Mouse (Mus musculus) limb, embryonic 14.5 days (tissue): ENCODE measurements around the gene Gstp3. TPM values are rescaled to one million over a fixed set of nuclear protein-coding genes. Genes with fewer than 3 reads are reported as not detected.
A peak's percentile ranks its signal among the peaks of the same experiment; 100 is the strongest.

ENCODE experiments used
- ATAC-seq: fragments of 200-750 bp; cut with Nextera tagmentation; 2 replicates; pipeline ENCODE4 v1.8.0; 2017; ENCODE audit warnings: low read depth, moderate number of reproducible peaks, moderate TSS enrichment; ENCODE audit not compliant: low FRiP score
- DNase-seq: peaks from one replicate; pipeline ENCODE4 v3.0.0-alpha.2; 2015; ENCODE audit warnings: low spot score
- H3K27ac ChIP-seq: fragments of 300-500 bp; sonication (generic); replicated peaks from 2 replicates; pipeline ENCODE4 v1.5.1; 2014; ENCODE audit warnings: low read depth, mild to moderate bottlenecking, low read length, moderate library complexity, mixed read lengths
- H3K27me3 ChIP-seq: fragments of 300-500 bp; sonication (generic); 2 replicates; pipeline ENCODE4 v1.6.1; 2014; ENCODE audit warnings: low read length, mixed read lengths; ENCODE audit not compliant: control insufficient read depth, insufficient read depth
- H3K36me3 ChIP-seq: fragments of 300-500 bp; sonication (generic); 2 replicates; pipeline ENCODE4 v1.6.1; 2014; ENCODE audit warnings: mild to moderate bottlenecking, low read length, moderate library complexity, mixed read lengths; ENCODE audit not compliant: control insufficient read depth, insufficient read depth
- H3K4me1 ChIP-seq: fragments of 300-500 bp; sonication (generic); 2 replicates; pipeline ENCODE4 v1.6.1; 2014; ENCODE audit warnings: antibody characterized with exemption, low read length, mixed read lengths; ENCODE audit not compliant: control insufficient read depth, insufficient read depth
- H3K4me2 ChIP-seq: fragments of 300-500 bp; sonication (generic); replicated peaks from 2 replicates; pipeline ENCODE4 v1.6.1; 2014; ENCODE audit warnings: low read depth, mild to moderate bottlenecking, low read length, moderate library complexity; ENCODE audit not compliant: severe bottlenecking
- H3K4me3 ChIP-seq: fragments of 300-500 bp; sonication (generic); replicated peaks from 2 replicates; pipeline ENCODE4 v1.5.1; 2014; ENCODE audit warnings: low read length
- H3K9ac ChIP-seq: fragments of 300-500 bp; sonication (generic); 2 replicates; pipeline ENCODE4 v1.6.1; 2014; ENCODE audit warnings: mild to moderate bottlenecking, low read depth, low read length, moderate library complexity; ENCODE audit not compliant: severe bottlenecking
- H3K9me3 ChIP-seq: fragments of 300-500 bp; sonication (generic); 2 replicates; pipeline ENCODE4 v1.6.1; 2016; ENCODE audit warnings: low read length; ENCODE audit not compliant: control insufficient read depth
- POLR2A ChIP-seq: fragments of 200-500 bp; IDR thresholded peaks from 2 replicates; pipeline ENCODE4 v1.8.0; 2012; ENCODE audit warnings: inconsistent platforms, mild to moderate bottlenecking, moderate library complexity, borderline replicate concordance; ENCODE audit not compliant: insufficient read depth, insufficient read length; ENCODE audit errors: extremely low read depth
- WGBS: fragments of 180-500 bp; shearing (Covaris S2); extraction: QIAGEN DNeasy Blood & Tissue Kit; methylation state at CpG from one replicate; pipeline ENCODE4 v1.1.7; 2014; 5-methylcytosine and 5-hydroxymethylcytosine counted together
- polyA plus RNA-seq, 2 experiments: library from polyadenylated mRNA; depleted of rRNA in 1 of 2; stranded (reverse) in 1 of 2; unstranded in 1 of 2; fragments of >200 nt; fragmentation: Nextera tagmentation in 1 of 2; extraction: Ambion mirVana in 1 of 2; gene quantifications; 2 replicates each; pipeline versions ENCODE4 v1.2.1 to v1.2.3; 2012 to 2014

The Gstp3 gene
- polyA plus RNA-seq, 2 experiments = 0.47 to 0.69 TPM

DNA sequence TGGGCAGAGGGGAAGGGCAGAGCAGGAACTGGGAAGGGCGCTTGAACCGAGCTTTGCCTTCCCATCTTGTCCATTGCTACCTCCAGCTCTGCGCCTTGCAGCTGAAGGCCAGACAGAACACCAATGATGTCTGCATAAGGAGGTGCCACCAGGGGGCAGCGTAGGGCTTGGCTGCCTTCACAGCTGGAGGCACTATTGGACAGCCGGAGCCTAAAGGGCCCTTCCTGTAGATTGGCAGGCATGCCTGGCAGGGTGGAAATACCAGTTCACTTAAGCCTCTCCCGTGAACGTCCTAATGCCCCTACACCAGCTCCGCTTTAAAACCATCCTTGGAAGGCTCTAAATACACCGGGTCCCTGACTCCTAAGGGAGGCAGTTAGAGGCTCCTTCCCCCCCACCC lies 39.7 kb upstream of the Gstp3 start:
- H3K27ac ChIP-seq = no peak overlapping the region
- H3K9ac ChIP-seq = no peak overlapping the region
- H3K4me1 ChIP-seq = peaks cover 30% of the 10 kb centered on the region
- H3K36me3 ChIP-seq = no peaks in the 10 kb centered on the region
- H3K4me3 ChIP-seq = no peak overlapping the region
- H3K27me3 ChIP-seq = peaks cover 32% of the 10 kb centered on the region; the same call in 1 of the 2 replicates
- peak; percentile 91 for DNase-seq
- no peak for TF ChIP-seq POLR2A
- 13% methylated on average over 9 of the region's 9 CpGs for WGBS
- H3K9me3 ChIP-seq = no peaks in the 10 kb centered on the region
- ATAC-seq = no peak
- H3K4me2 ChIP-seq = peak overlapping the region; percentile 88; the same call in 1 of the 2 replicates

DNA sequence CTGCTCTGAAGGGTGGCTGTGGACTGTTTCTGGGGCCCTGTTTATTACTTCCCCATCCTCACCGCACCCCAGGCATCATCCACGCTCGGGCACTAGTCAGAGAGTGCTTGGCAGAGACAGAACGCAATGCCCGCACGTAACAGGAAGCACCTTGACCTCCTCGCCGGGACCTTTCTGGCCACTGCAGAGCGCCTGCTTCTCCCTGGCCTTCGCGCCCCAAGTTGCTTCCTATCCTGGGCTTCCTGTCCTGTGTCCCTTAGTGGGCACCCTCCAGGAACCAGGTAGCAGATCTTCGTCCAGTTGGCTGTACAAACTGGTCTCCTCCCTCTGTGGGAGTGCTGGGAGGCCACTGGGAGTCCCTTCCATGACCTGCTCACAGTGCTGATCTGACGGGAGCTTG lies 39.1 kb upstream of the Gstp3 start:
- no peaks in the 10 kb centered on the region for H3K9me3 ChIP-seq
- no peak overlapping the region for H3K27ac ChIP-seq
- WGBS = 86% methylated on average over 13 of the region's 13 CpGs
- H3K36me3 ChIP-seq = no peaks in the 10 kb centered on the region
- no peak overlapping the region for H3K4me3 ChIP-seq
- H3K27me3 ChIP-seq = peaks cover 32% of the 10 kb centered on the region; the same call in 1 of the 2 replicates
- DNase-seq (no peak), ATAC-seq (no peak)
- no peak overlapping the region for H3K4me2 ChIP-seq
- peaks cover 30% of the 10 kb centered on the region for H3K4me1 ChIP-seq
- TF ChIP-seq POLR2A = no peak
- H3K9ac ChIP-seq = no peak overlapping the region

DNA sequence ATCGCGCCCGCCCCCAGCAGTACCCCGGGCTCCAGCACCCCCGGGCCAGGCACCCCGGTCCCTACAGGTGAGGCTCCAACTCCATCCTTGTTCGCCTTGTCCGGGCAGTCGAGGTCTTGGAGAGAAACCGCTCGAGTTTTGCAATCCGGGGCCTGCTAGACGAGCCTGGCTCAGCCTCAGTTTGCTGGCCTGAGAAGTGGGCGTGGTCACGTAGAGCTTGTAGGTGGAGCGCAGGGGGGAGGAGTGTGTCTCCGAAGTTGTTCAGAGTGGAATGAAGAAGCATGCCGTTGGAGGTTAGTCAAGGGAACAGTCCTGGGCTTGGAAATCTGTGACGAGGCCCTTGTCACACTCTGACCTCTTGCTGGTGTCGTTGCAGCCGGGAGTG lies 38.1 kb upstream of the Gstp3 start:
- no peak for TF ChIP-seq POLR2A
- peaks cover 32% of the 10 kb centered on the region; the same call in 1 of the 2 replicates for H3K27me3 ChIP-seq
- ATAC-seq (peak; percentile 34), DNase-seq (peak; percentile 59)
- H3K4me3 ChIP-seq = peak overlapping the region; percentile 57
- no peaks in the 10 kb centered on the region for H3K9me3 ChIP-seq
- peak overlapping the region; percentile 77 for H3K4me2 ChIP-seq
- H3K36me3 ChIP-seq = no peaks in the 10 kb centered on the region
- 2% methylated on average over 20 of the region's 21 CpGs for WGBS
- H3K9ac ChIP-seq = peak overlapping the region; percentile 38; the same call in 1 of the 2 replicates
- H3K27ac ChIP-seq = peak overlapping the region; percentile 58
- H3K4me1 ChIP-seq = peaks cover 30% of the 10 kb centered on the region

DNA sequence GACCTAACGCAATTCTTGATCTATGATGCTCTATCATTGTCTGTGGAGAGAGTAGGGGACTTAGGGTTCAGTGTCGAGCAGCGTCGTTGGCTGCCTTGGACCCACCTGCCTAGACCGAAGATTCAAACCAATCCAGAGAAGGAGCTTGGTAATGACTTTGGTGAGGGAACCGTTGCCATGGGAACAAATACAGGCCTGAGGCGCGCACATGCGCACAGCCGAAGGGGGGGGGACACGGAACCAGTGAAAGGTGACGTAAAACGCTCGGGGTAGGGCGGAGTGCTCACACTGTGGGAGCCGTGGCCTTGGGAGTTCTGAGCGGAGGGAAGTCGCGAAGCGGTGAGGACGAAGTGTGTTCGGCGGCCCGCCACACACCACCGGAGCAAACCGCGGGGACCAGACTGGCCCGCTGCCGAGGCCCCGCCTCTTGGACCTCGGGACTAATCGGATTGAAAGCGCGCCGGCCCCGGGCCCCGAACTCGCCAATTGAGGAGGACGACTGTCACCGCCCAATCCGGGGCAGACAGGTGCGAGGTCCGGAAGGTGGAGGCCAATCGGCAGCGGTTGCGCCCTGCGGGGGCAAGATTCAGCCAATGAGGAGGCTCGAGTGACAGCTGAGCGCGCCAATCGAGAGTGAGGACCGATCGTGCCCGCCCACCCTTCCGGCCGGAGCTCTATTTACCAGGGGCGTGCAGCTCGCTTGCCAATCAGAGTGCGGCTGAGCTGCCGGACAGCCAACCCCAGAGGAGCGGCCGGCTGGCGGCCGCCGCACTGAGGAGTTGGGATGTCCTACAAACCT lies 37.5 kb upstream of the Gstp3 start, which contains the start of gene Cdk2ap2:
Gene Cdk2ap2, plus strand, starts transcription at position 541 of the 799 bp plus-strand sequence.
- 0 out of 2 replicates have a peak, but pooled peaks have one; percentile 35 for TF ChIP-seq POLR2A
- Histone ChIP-seq H3K36me3 (no peaks in the 10 kb centered on the region), H3K4me1 (peaks cover 30% of the 10 kb centered on the region), H3K9ac (peak within 1 kb of the TSS; percentile 60), H3K4me3 (peak within 1 kb of the TSS; percentile 57), H3K27me3 (peaks cover 27% of the 10 kb centered on the region; the same call in 1 of the 2 replicates), H3K4me2 (peak within 1 kb of the TSS; percentile 77), H3K27ac (peak within 1 kb of the TSS; percentile 58), H3K9me3 (no peaks in the 10 kb centered on the region)
- ATAC-seq = peak; percentile 93
- peak; percentile 98 for DNase-seq
- WGBS = 1% methylated on average over 41 of the region's 65 CpGs

DNA sequence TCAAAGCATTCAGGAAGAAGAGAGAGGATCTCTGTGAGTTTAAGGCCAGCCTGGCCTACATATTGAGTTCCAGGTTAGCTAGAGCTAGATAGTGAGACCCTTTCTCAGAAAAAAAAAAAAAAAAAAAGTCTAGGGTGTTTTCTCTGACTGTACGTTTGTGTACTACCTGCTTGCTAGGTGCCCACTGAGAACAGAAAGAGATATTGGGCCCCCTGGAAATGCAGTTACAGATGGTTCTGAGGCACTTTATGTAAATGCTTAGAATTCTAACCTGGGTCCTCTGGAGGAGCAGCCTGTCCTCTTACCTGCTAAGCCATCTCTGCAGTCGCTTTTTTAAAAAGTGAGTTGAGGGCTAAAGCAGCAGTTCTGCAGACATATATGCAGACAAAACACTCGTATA lies 36.4 kb upstream of the Gstp3 start:
- Histone ChIP-seq H3K9ac (no peak overlapping the region), H3K4me1 (peaks cover 25% of the 10 kb centered on the region), H3K4me3 (no peak overlapping the region), H3K9me3 (no peaks in the 10 kb centered on the region), H3K27ac (no peak overlapping the region), H3K27me3 (peaks cover 17% of the 10 kb centered on the region; the same call in 1 of the 2 replicates), H3K36me3 (no peaks in the 10 kb centered on the region), H3K4me2 (no peak overlapping the region; the same call in 1 of the 2 replicates)
- no peak for TF ChIP-seq POLR2A
- no peak for ATAC-seq
- 57% methylated on average over 3 of the region's 3 CpGs for WGBS
- DNase-seq = no peak
